Mouse (Mus musculus) MEL (cell line): Measurements from ENCODE around the gene Nrsn2. TPM values are rescaled to one million over a fixed set of nuclear protein-coding genes. Genes with fewer than 3 reads are reported as not detected.

Experiments used
- DNase-seq: peaks from one replicate; pipeline ENCODE4 v3.0.0; 2011; ENCODE audit warnings: low read depth, low spot score
- H3K27ac ChIP-seq: 2 replicates; pipeline ENCODE4 v1.5.1; 2012; ENCODE audit warnings: low read depth, mild to moderate bottlenecking, control low read depth, low read length, moderate library complexity; ENCODE audit not compliant: control insufficient read depth
- H3K27me3 ChIP-seq, 2 experiments: fragments of 150-350 bp in 1 of 2; sonication (generic) in 1 of 2; 2 replicates each; pipeline ENCODE4 v1.6.1; 2012; ENCODE audit warnings: low read length in 2 of 2, mild to moderate bottlenecking in 2 of 2, improper control_type of control experiment in 1 of 2, moderate library complexity in 1 of 2; ENCODE audit not compliant: insufficient read depth in 2 of 2, control insufficient read depth in 1 of 2
- H3K36me3 ChIP-seq, 2 experiments: 2 replicates each; pipeline ENCODE4 v1.6.1; 2012 to 2014; ENCODE audit warnings: low read length in 2 of 2, improper control_type of control experiment in 1 of 2, inconsistent platforms in 1 of 2, mild to moderate bottlenecking in 1 of 2; ENCODE audit not compliant: insufficient read depth in 2 of 2, control insufficient read depth in 1 of 2
- H3K4me1 ChIP-seq, 2 experiments: fragments of 150-350 bp in 1 of 2; sonication (generic) in 1 of 2; 2 replicates each; pipeline ENCODE4 v1.6.1; 2012; ENCODE audit warnings: low read length in 2 of 2, improper control_type of control experiment in 1 of 2, mild to moderate bottlenecking in 1 of 2; ENCODE audit not compliant: insufficient read depth in 2 of 2, control insufficient read depth in 1 of 2
- H3K4me3 ChIP-seq, 2 experiments: fragments of 150-350 bp in 1 of 2; sonication (generic) in 1 of 2; 2 replicates each; pipeline ENCODE4 v1.5.1; 2012; ENCODE audit warnings: low read depth in 2 of 2, low read length in 2 of 2, mild to moderate bottlenecking in 2 of 2, moderate library complexity in 2 of 2, control low read depth in 1 of 2, improper control_type of control experiment in 1 of 2; ENCODE audit not compliant: control insufficient read depth in 1 of 2, insufficient read depth in 1 of 2
- H3K79me2 ChIP-seq: 2 replicates; pipeline ENCODE4 v1.6.1; 2012; ENCODE audit warnings: mild to moderate bottlenecking, low read length, moderate library complexity; ENCODE audit not compliant: control insufficient read depth, poor library complexity, insufficient read depth
- H3K9ac ChIP-seq: 2 replicates; pipeline ENCODE4 v1.6.1; 2012; ENCODE audit warnings: low read depth, mild to moderate bottlenecking, control low read depth, low read length, moderate library complexity; ENCODE audit not compliant: control insufficient read depth, poor library complexity, severe bottlenecking
- H3K9me3 ChIP-seq: fragments of 150-350 bp; sonication (generic); replicated peaks from 2 replicates; pipeline ENCODE4 v1.6.1; 2012; ENCODE audit warnings: mild to moderate bottlenecking, low read length, improper control_type of control experiment, moderate library complexity; ENCODE audit not compliant: insufficient read depth
- BHLHE40 ChIP-seq: IDR thresholded peaks from 2 replicates; pipeline ENCODE4 v1.6.1; 2012; ENCODE audit warnings: low read depth, mild to moderate bottlenecking, inconsistent platforms, low read length, improper control_type of control experiment, borderline replicate concordance
- CTCF ChIP-seq, 3 experiments: IDR thresholded peaks in 2 of 3; conservative IDR thresholded peaks in 1 of 3; 2 replicates each; pipeline ENCODE4 v1.5.1; 2011 to 2012; ENCODE audit warnings: low read length in 3 of 3, low read depth in 2 of 3, mild to moderate bottlenecking in 2 of 3, improper control_type of control experiment in 1 of 3, inconsistent platforms in 1 of 3, mixed read lengths in 1 of 3, moderate library complexity in 1 of 3; ENCODE audit not compliant: control insufficient read depth in 1 of 3, insufficient read depth in 1 of 3, poor library complexity in 1 of 3, severe bottlenecking in 1 of 3
- E2F4 ChIP-seq: IDR thresholded peaks from 2 replicates; pipeline ENCODE4 v1.6.1; 2011; ENCODE audit warnings: low read depth, low read length, improper control_type of control experiment, borderline replicate concordance
- ELF1 ChIP-seq: IDR thresholded peaks from 2 replicates; pipeline ENCODE4 v1.6.1; 2014; ENCODE audit warnings: low read depth, mild to moderate bottlenecking, inconsistent platforms, low read length, improper control_type of control experiment, moderate library complexity
- EP300 ChIP-seq, 2 experiments: IDR thresholded peaks; 2 replicates each; pipeline ENCODE4 v1.6.1; 2011; ENCODE audit warnings: improper control_type of control experiment in 2 of 2, low read length in 2 of 2, low read depth in 1 of 2, mild to moderate bottlenecking in 1 of 2
- GABPA ChIP-seq: IDR thresholded peaks from 2 replicates; pipeline ENCODE4 v1.6.1; 2012; ENCODE audit warnings: low read depth, mild to moderate bottlenecking, inconsistent platforms, low read length, improper control_type of control experiment, moderate library complexity
- MEF2A ChIP-seq: IDR thresholded peaks from 2 replicates; pipeline ENCODE4 v1.6.1; 2014; ENCODE audit warnings: low read depth, mild to moderate bottlenecking, inconsistent platforms, low read length, improper control_type of control experiment; ENCODE audit not compliant: poor library complexity, insufficient replicate concordance, severe bottlenecking; ENCODE audit errors: extremely low read depth
- POLR2A ChIP-seq, 2 experiments: IDR thresholded peaks; 2 replicates each; pipeline ENCODE4 v1.6.1; 2011 to 2012; ENCODE audit warnings: low read length in 2 of 2, mild to moderate bottlenecking in 2 of 2, control low read depth in 1 of 2, improper control_type of control experiment in 1 of 2, low read depth in 1 of 2, moderate library complexity in 1 of 2; ENCODE audit not compliant: control insufficient read depth in 1 of 2, insufficient read depth in 1 of 2, poor library complexity in 1 of 2
- RAD21 ChIP-seq: IDR thresholded peaks from 2 replicates; pipeline ENCODE4 v1.6.1; 2011; ENCODE audit warnings: mild to moderate bottlenecking, low read depth, low read length, improper control_type of control experiment
- RCOR1 ChIP-seq: IDR thresholded peaks from 2 replicates; pipeline ENCODE4 v1.6.1; 2012; ENCODE audit warnings: low read depth, mild to moderate bottlenecking, inconsistent platforms, low read length, improper control_type of control experiment
- SIN3A ChIP-seq: IDR thresholded peaks from 2 replicates; pipeline ENCODE4 v1.6.1; 2012; ENCODE audit warnings: low read length, improper control_type of control experiment, inconsistent platforms
- SMC3 ChIP-seq: IDR thresholded peaks from 2 replicates; pipeline ENCODE4 v1.6.1; 2011; ENCODE audit warnings: low read depth, low read length, improper control_type of control experiment
- TAL1 ChIP-seq: IDR thresholded peaks from 2 replicates; pipeline ENCODE4 v1.6.1; 2012; ENCODE audit warnings: mild to moderate bottlenecking, inconsistent platforms, low read length, moderate library complexity, mixed read lengths
- USF1 ChIP-seq: IDR thresholded peaks from 2 replicates; pipeline ENCODE4 v1.6.1; 2014; ENCODE audit warnings: low read depth, mild to moderate bottlenecking, inconsistent platforms, low read length, improper control_type of control experiment, moderate library complexity
- USF2 ChIP-seq, 2 experiments: IDR thresholded peaks; 2 replicates each; pipeline ENCODE4 v1.6.1; 2011 to 2012; ENCODE audit warnings: improper control_type of control experiment in 2 of 2, low read length in 2 of 2, borderline replicate concordance in 1 of 2, inconsistent platforms in 1 of 2, low read depth in 1 of 2, mild to moderate bottlenecking in 1 of 2; ENCODE audit not compliant: insufficient read depth in 1 of 2
- ZC3H11A ChIP-seq: IDR thresholded peaks from 2 replicates; pipeline ENCODE4 v1.6.1; 2012; ENCODE audit warnings: low read depth, mild to moderate bottlenecking, inconsistent platforms, low read length, improper control_type of control experiment
- ZKSCAN1 ChIP-seq: IDR thresholded peaks from 2 replicates; pipeline ENCODE4 v1.6.1; 2012; ENCODE audit warnings: low read depth, mild to moderate bottlenecking, inconsistent platforms, low read length, improper control_type of control experiment, moderate library complexity
- ZNF384 ChIP-seq: IDR thresholded peaks from 2 replicates; pipeline ENCODE4 v1.6.1; 2012; ENCODE audit warnings: low read depth, mild to moderate bottlenecking, inconsistent platforms, low read length, improper control_type of control experiment
- polyA plus RNA-seq, 2 experiments: library from polyadenylated mRNA; stranded (reverse) in 1 of 2; unstranded in 1 of 2; fragments of >175 nt in 1 of 2; fragments of >200 nt in 1 of 2; gene quantifications; 2 replicates each; pipeline versions ENCODE4 v1.2.1 to v1.2.4; 2012; ENCODE audit warnings: low replicate concordance in 2 of 2, low read depth in 1 of 2; ENCODE audit not compliant: insufficient read length in 2 of 2, insufficient read depth in 1 of 2, missing spikeins in 1 of 2
- total RNA-seq: library from RNA; depleted of rRNA; stranded (reverse); fragments of 300-350 nt; gene quantifications from 2 replicates; pipeline ENCODE4 v1.2.3, GENCODE M21; 2012

Gene Nrsn2
- total and polyA plus RNA-seq, 3 experiments, result not detected

DNA sequence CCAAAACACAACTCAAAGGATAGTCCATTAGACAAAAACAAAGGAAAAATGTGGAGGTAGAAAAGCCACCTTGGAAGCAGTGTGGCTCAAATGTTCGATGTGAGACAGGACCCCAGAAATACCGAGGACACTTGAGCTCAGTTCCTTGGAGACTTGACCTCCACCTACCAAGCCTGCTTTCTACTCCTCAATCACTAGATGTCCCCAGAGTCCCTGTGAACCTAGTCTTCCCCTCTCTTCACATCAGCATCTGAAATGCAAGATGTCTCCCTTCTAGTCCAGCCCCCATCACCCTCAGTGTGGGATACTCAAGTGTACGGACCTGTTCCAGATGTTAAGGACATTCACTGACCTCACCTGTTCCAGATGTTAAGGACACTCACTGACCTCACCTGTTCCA lies 16.3 kb upstream of the Nrsn2 start:
- no peaks in the 10 kb centered on the region for H3K9me3 ChIP-seq
- H3K9ac ChIP-seq, result peak overlapping the region; percentile 31
- peak; percentile 63 for TF ChIP-seq ZC3H11A
- no peak for TF ChIP-seq E2F4
- no peak for TF ChIP-seq GABPA
- no peak for TF ChIP-seq USF2 (IDR thresholded peaks at IDR 0.05; ENCODE audit: borderline replicate concordance in 1 of 2, insufficient read depth in 1 of 2, low read depth in 1 of 2, low read length in 2 of 2)
- TF ChIP-seq BHLHE40, result no peak
- TF ChIP-seq USF1, result no peak
- peak; percentile 88 for TF ChIP-seq RAD21
- TF ChIP-seq POLR2A (IDR thresholded peaks at IDR 0.05; ENCODE audit: control insufficient read depth in 1 of 2, insufficient read depth in 1 of 2, low read depth in 1 of 2, low read length in 2 of 2, poor library complexity in 1 of 2), result no peak
- TF ChIP-seq EP300 (IDR thresholded peaks at IDR 0.05; ENCODE audit: low read depth in 1 of 2, low read length in 2 of 2), result no peak
- peak; percentile 45 to 91 (median 69) for TF ChIP-seq CTCF (IDR thresholded peaks at IDR 0.05 in 2 of 3, conservative IDR thresholded peaks at IDR 0.05 in 1 of 3; ENCODE audit: control insufficient read depth in 1 of 3, insufficient read depth in 1 of 3, low read depth in 2 of 3, low read length in 3 of 3, poor library complexity in 1 of 3, severe bottlenecking in 1 of 3)
- TF ChIP-seq SIN3A, result peak; percentile 32; the same call in 1 of the 2 replicates
- no peak for TF ChIP-seq ZNF384
- no peak for TF ChIP-seq MEF2A
- TF ChIP-seq SMC3, result peak; percentile 71
- no peak for TF ChIP-seq RCOR1
- peak overlapping the region; percentile 1 to 38; a peak in 1 of 4 replicates for H3K4me3 ChIP-seq
- H3K79me2 ChIP-seq, result peaks cover 13% of the 10 kb centered on the region
- H3K27ac ChIP-seq, result peak overlapping the region; percentile 46
- H3K36me3 ChIP-seq, result peaks cover 0 to 6% of the 10 kb centered on the region in 2 experiments; a peak in 1 of 4 replicates
- DNase-seq, result peak; percentile 85
- H3K27me3 ChIP-seq, result no peaks in the 10 kb centered on the region
- peaks cover 5 to 24% of the 10 kb centered on the region in 2 experiments for H3K4me1 ChIP-seq

DNA sequence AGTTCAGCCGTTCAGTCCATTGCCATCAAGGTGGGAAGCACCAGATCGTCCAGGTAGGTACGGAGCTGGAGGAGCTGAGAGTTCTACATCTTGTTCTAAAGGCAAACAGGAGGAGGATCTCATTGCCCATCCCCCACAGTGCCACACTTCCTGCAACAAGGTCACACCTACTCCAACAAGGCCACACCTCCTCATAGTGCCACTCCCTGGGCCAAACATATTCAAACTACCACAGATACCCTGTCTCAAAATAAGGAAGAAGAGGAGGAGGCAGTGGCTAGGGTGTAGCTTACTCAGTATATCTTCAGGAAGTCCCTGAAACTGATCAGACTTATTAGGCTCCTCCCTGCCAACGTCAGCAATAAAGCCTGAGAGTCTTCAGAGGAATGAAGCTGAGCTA lies 7.8 kb upstream of the Nrsn2 start:
- no peak overlapping the region for H3K9ac ChIP-seq
- no peak for TF ChIP-seq TAL1
- peak; percentile 40; the same call in 1 of the 2 replicates for TF ChIP-seq ELF1
- TF ChIP-seq ZKSCAN1, result no peak
- no peak for TF ChIP-seq RAD21
- no peak overlapping the region for H3K27ac ChIP-seq
- peak; percentile 27 for DNase-seq
- no peaks in the 10 kb centered on the region for H3K79me2 ChIP-seq
- peaks cover 0 to 2% of the 10 kb centered on the region in 2 experiments; a peak in 1 of 4 replicates for H3K36me3 ChIP-seq
- H3K9me3 ChIP-seq, result no peaks in the 10 kb centered on the region
- no peak overlapping the region for H3K4me3 ChIP-seq
- H3K27me3 ChIP-seq, result no peaks in the 10 kb centered on the region
- H3K4me1 ChIP-seq, result peaks cover 0 to 6% of the 10 kb centered on the region in 2 experiments; a peak in 2 of 4 replicates
